Mouse (Mus musculus) right cerebral cortex, postnatal 25 days (tissue): Measurements from ENCODE around the gene Acp2.
A peak's percentile ranks its signal among the peaks of the same experiment; 100 is the strongest.

Experiments
- DNase-seq: peaks from one replicate; pipeline ENCODE4 v3.0.0; 2022

The Acp2 gene

DNA sequence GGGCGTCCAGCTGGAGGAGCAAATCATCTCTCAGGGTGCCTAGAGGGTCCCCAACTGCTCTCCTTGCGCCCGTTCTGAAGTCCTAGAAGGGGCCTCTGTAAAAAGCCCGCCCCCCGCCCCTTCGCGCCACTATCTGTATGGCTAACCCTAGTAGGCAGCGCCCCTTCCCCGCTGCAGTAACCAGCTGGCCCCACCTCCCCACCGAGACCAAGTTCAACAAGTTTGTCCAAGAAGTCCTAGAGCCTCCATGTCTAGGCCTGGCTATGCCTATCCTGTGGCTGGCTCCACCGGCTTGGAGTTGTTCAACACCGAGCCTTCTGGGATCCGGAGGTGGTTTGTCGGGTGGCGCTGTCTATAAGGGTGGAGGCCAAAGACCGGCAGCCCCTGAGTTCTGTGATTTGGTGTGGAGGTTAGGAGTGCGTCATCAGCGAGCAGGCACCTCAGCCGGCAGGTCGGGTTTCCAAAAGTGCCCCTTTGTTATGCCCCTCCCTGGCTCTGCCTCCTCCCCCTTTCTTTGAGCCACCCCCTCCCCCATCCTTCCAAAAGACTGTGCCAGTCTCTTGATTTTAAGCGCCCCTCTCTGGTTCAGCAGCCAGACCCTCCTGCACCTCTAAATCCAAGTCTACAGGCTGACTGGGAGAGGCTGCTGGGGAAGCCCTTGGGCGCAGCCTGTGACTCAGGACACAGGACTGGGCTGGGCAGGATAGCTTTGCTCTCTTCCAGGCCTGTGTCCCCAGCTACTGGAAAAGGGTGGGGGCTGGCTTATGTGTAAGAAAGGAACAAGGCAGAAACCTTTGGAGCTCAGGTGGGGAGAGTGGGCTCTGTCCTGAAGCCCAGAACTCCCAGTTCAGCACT, 54.7 kb downstream of the Acp2 start:
- DNase-seq: no peak

- peak; percentile 32 for DNase-seq
Observed at GRCm38 (mm10) chr2:91258054-91258453, 55.4 kb downstream of the Acp2 start.

GRCm38 (mm10) chr2:91258830-91259229, 56.1 kb downstream of the Acp2 start:
- no peak for DNase-seq

DNA sequence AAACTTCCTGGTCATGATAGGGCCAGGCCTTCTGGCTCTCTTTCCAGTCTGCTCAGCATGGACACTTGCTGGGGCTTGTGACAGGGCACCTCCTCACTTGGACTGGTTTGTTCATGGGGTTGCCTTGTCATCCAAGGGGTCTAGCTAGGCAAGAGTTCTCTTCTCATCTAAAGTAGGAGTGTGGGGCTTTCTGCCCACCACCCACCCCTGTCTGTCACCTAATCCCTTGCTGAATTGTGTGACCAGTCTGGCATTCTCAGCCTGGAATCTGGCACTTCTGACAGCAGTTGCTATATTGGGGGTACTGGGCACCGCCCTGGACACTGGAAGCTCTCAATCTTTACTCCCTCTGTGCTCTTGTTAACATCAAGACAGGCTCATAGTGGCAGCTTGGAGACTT, 56.8 kb downstream of the Acp2 start:
- DNase-seq: no peak
